Mouse (Mus musculus) hindbrain, embryonic 13.5 days (tissue): ENCODE results near the gene Csdc2. TPM values are rescaled to one million over a fixed set of nuclear protein-coding genes. Genes with fewer than 3 reads are reported as not detected.

Experiments
- ATAC-seq: fragments of 200-750 bp; cut with Nextera tagmentation; 2 replicates; pipeline ENCODE4 v1.8.0; 2017; ENCODE audit warnings: moderate TSS enrichment; ENCODE audit not compliant: low FRiP score
- H3K27ac ChIP-seq: fragments of 300-500 bp; sonication (generic); 2 replicates; pipeline ENCODE4 v1.5.1; 2015; ENCODE audit warnings: inconsistent platforms, mild to moderate bottlenecking, moderate library complexity
- H3K27me3 ChIP-seq: fragments of 300-500 bp; sonication (generic); 2 replicates; pipeline ENCODE4 v1.6.1; 2015; ENCODE audit warnings: mild to moderate bottlenecking, inconsistent platforms
- H3K36me3 ChIP-seq: fragments of 300-500 bp; sonication (generic); 2 replicates; pipeline ENCODE4 v1.6.1; 2015; ENCODE audit warnings: mild to moderate bottlenecking, inconsistent platforms
- H3K4me1 ChIP-seq: fragments of 300-500 bp; sonication (generic); replicated peaks from 2 replicates; pipeline ENCODE4 v1.6.1; 2015; ENCODE audit warnings: inconsistent platforms
- H3K4me2 ChIP-seq: fragments of 300-500 bp; sonication (generic); 2 replicates; pipeline ENCODE4 v1.6.1; 2015; ENCODE audit warnings: inconsistent platforms, mild to moderate bottlenecking, moderate library complexity
- H3K4me3 ChIP-seq: fragments of 300-500 bp; sonication (generic); 2 replicates; pipeline ENCODE4 v1.5.1; 2015; ENCODE audit warnings: mild to moderate bottlenecking, inconsistent platforms
- H3K9ac ChIP-seq: fragments of 300-500 bp; sonication (generic); 2 replicates; pipeline ENCODE4 v1.6.1; 2015; ENCODE audit warnings: mild to moderate bottlenecking, inconsistent platforms
- H3K9me3 ChIP-seq: fragments of 300-500 bp; sonication (generic); 2 replicates; pipeline ENCODE4 v1.6.1; 2016; ENCODE audit warnings: inconsistent platforms
- WGBS: fragments of 180-500 bp; shearing (Covaris S2); methylation state at CpG from one replicate; pipeline ENCODE4 v1.1.7; 2015; 5-methylcytosine and 5-hydroxymethylcytosine counted together
- polyA plus RNA-seq: library from polyadenylated mRNA; unstranded; fragments of >200 nt; fragmentation: Nextera tagmentation; extraction: Ambion mirVana; gene quantifications from 2 replicates; pipeline ENCODE4 v1.2.1, GENCODE M21; 2015

The Csdc2 gene
- polyA plus RNA-seq, 1 experiment from 2014 or later: 130 TPM

GRCm38 (mm10) chr15:81912498-81912897 lies 24.1 kb upstream of the Csdc2 start:
- H3K4me2 ChIP-seq: no peak overlapping the region
- H3K4me1 ChIP-seq: no peaks in the 10 kb centered on the region
- H3K27ac ChIP-seq: no peak overlapping the region
- H3K36me3 ChIP-seq: peaks cover 98% of the 10 kb centered on the region
- H3K9ac ChIP-seq: no peak overlapping the region
- H3K4me3 ChIP-seq: no peak overlapping the region
- no peaks in the 10 kb centered on the region for H3K27me3 ChIP-seq
- WGBS: 80% methylated on average over 2 of the region's 2 CpGs
- H3K9me3 ChIP-seq: no peaks in the 10 kb centered on the region
- no peak for ATAC-seq

- H3K4me1 ChIP-seq: no peaks in the 10 kb centered on the region; the same call in 1 of the 2 replicates
- no peak for ATAC-seq
- no peak overlapping the region for H3K27ac ChIP-seq
These were observed 21.9 kb upstream of the Csdc2 start for GRCm38 (mm10) chr15:81914668-81915067.

DNA sequence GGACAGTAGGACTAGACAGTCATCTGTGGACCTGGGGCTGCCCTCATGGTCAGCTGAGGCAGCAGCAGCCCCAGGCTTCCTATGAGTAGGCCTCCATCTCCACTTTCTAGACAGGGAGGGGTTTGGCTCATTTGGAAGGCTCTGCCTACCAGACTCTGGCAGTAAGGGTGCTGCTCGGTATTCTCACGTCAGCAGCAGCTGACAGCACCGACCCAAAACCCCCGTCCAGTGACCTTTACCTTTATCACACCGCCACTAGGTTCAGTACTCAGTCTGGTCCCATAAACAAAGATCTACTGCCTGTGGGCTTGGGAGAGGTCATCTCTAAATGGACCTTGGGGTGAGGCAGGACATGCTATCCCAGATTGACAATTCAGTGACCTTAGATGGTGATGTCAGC lies 20.9 kb upstream of the Csdc2 start:
- H3K4me2 ChIP-seq: no peak overlapping the region
- H3K9me3 ChIP-seq: no peaks in the 10 kb centered on the region
- peaks cover 6% of the 10 kb centered on the region; the same call in 1 of the 2 replicates for H3K4me1 ChIP-seq
- WGBS: 90% methylated on average over 5 of the region's 5 CpGs
- H3K27ac ChIP-seq: no peak overlapping the region
- ATAC-seq: no peak
- no peak overlapping the region for H3K9ac ChIP-seq
- peaks cover 75% of the 10 kb centered on the region for H3K36me3 ChIP-seq
- H3K4me3 ChIP-seq: no peak overlapping the region
- no peaks in the 10 kb centered on the region for H3K27me3 ChIP-seq

More at GRCm38 (mm10) chr15:81914668-81915067, 21.9 kb upstream of the Csdc2 start:
- Histone ChIP-seq H3K36me3 (peaks cover 84% of the 10 kb centered on the region), H3K4me3 (no peak overlapping the region), H3K9ac (no peak overlapping the region; the same call in 1 of the 2 replicates), H3K27me3 (no peaks in the 10 kb centered on the region), H3K9me3 (no peaks in the 10 kb centered on the region), H3K4me2 (no peak overlapping the region)
- 87% methylated on average over 5 of the region's 5 CpGs for WGBS

DNA sequence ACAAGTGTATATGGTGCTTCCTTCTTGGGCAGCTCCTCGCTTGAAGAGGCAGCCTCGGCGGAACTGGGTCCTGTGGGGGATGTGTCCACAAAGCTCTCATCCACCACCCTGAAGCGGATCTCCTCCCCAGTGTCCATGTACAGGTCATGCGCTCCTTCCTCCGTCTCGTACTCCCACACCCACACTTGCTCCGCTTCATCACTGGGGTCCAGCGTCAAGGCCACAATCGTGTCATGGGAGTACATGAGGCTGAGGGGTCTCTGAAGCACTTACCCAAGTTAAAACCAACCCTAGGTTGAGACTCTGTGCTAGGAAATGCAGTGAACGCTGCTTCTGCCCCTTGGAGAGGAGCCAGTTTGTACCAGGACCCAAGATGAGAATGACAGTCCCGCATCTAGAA lies 19.4 kb upstream of the Csdc2 start:
- peaks cover 65% of the 10 kb centered on the region for H3K36me3 ChIP-seq
- no peak overlapping the region for H3K4me2 ChIP-seq
- H3K4me3 ChIP-seq: no peak overlapping the region
- peaks cover 18% of the 10 kb centered on the region for H3K4me1 ChIP-seq
- H3K27me3 ChIP-seq: no peaks in the 10 kb centered on the region
- H3K9me3 ChIP-seq: no peaks in the 10 kb centered on the region
- no peak overlapping the region for H3K9ac ChIP-seq
- no peak for ATAC-seq
- no peak overlapping the region; the same call in 1 of the 2 replicates for H3K27ac ChIP-seq
- 91% methylated on average over 12 of the region's 12 CpGs for WGBS

- Histone ChIP-seq H3K9ac (no peak overlapping the region), H3K27me3 (no peaks in the 10 kb centered on the region), H3K4me3 (no peak overlapping the region), H3K27ac (no peak overlapping the region; the same call in 1 of the 2 replicates), H3K4me1 (peaks cover 22% of the 10 kb centered on the region), H3K4me2 (no peak overlapping the region), H3K36me3 (peaks cover 60% of the 10 kb centered on the region), H3K9me3 (no peaks in the 10 kb centered on the region)
- ATAC-seq: 0 out of 2 replicates have a peak, but pooled peaks have one; percentile 21
- WGBS: 58% methylated on average over 6 of the region's 6 CpGs
These were observed 18.7 kb upstream of the Csdc2 start for GRCm38 (mm10) chr15:81917621-81918463.

GRCm38 (mm10) chr15:81919062-81919461 lies 17.5 kb upstream of the Csdc2 start:
- Histone ChIP-seq H3K36me3 (peaks cover 48% of the 10 kb centered on the region), H3K4me1 (peaks cover 32% of the 10 kb centered on the region), H3K9me3 (no peaks in the 10 kb centered on the region), H3K9ac (peak overlapping the region; percentile 13; the same call in 1 of the 2 replicates), H3K27ac (no peak overlapping the region), H3K27me3 (no peaks in the 10 kb centered on the region), H3K4me3 (no peak overlapping the region), H3K4me2 (no peak overlapping the region)
- WGBS: 86% methylated on average over 5 of the region's 5 CpGs
- ATAC-seq: no peak

- WGBS: 83% methylated on average over 10 of the region's 10 CpGs
- Histone ChIP-seq H3K4me2 (no peak overlapping the region), H3K4me3 (no peak overlapping the region), H3K27me3 (no peaks in the 10 kb centered on the region), H3K36me3 (peaks cover 32% of the 10 kb centered on the region), H3K9me3 (no peaks in the 10 kb centered on the region), H3K27ac (peak overlapping the region; percentile 63), H3K9ac (0 out of 2 replicates have a peak overlapping the region, but pooled peaks have one; percentile 3), H3K4me1 (peaks cover 49% of the 10 kb centered on the region)
- no peak for ATAC-seq
These were observed 15.9 kb upstream of the Csdc2 start for GRCm38 (mm10) chr15:81920546-81921217.

GRCm38 (mm10) chr15:81921255-81921654 lies 15.3 kb upstream of the Csdc2 start:
- 79% methylated on average over 5 of the region's 5 CpGs for WGBS
- Histone ChIP-seq H3K36me3 (peaks cover 26% of the 10 kb centered on the region), H3K4me2 (no peak overlapping the region), H3K4me1 (peaks cover 50% of the 10 kb centered on the region), H3K27me3 (no peaks in the 10 kb centered on the region), H3K9ac (no peak overlapping the region), H3K27ac (peak overlapping the region; percentile 63), H3K4me3 (no peak overlapping the region), H3K9me3 (no peaks in the 10 kb centered on the region)
- ATAC-seq: no peak

GRCm38 (mm10) chr15:81924933-81925332 lies 11.6 kb upstream of the Csdc2 start:
- 89% methylated on average over 11 of the region's 11 CpGs for WGBS
- Histone ChIP-seq H3K9me3 (no peaks in the 10 kb centered on the region), H3K36me3 (peaks cover 7% of the 10 kb centered on the region; the same call in 1 of the 2 replicates), H3K4me3 (peak overlapping the region; percentile 73), H3K9ac (peak overlapping the region; percentile 81), H3K27ac (no peak overlapping the region), H3K4me1 (peaks cover 56% of the 10 kb centered on the region), H3K4me2 (peak overlapping the region; percentile 94), H3K27me3 (no peaks in the 10 kb centered on the region)
- ATAC-seq: no peak

GRCm38 (mm10) chr15:81925760-81926445 lies 10.7 kb upstream of the Csdc2 start, which contains the start of gene Polr3h:
Gene Polr3h, minus strand, starts transcription at chr15:81926240.
- H3K4me1 ChIP-seq: peaks cover 48% of the 10 kb centered on the region

GRCm38 (mm10) chr15:81926446-81926822 lies 10.1 kb upstream of the Csdc2 start:
- Histone ChIP-seq H3K9me3 (no peaks in the 10 kb centered on the region), H3K4me1 (peaks cover 44% of the 10 kb centered on the region), H3K4me3 (peak overlapping the region; percentile 73), H3K4me2 (peak overlapping the region; percentile 94), H3K36me3 (peaks cover 7% of the 10 kb centered on the region; the same call in 1 of the 2 replicates), H3K27me3 (no peaks in the 10 kb centered on the region), H3K27ac (peak overlapping the region; percentile 87), H3K9ac (no peak overlapping the region)
- ATAC-seq: peak; percentile 27; the same call in 1 of the 2 replicates
- 25% methylated on average over 9 of the region's 9 CpGs for WGBS

More at GRCm38 (mm10) chr15:81925760-81926445, 10.7 kb upstream of the Csdc2 start, which contains the start of gene Polr3h:
- Histone ChIP-seq H3K27me3 (no peaks in the 10 kb centered on the region), H3K36me3 (peaks cover 7% of the 10 kb centered on the region; the same call in 1 of the 2 replicates), H3K27ac (peak within 1 kb of the TSS; percentile 87), H3K4me3 (peak within 1 kb of the TSS; percentile 73), H3K9me3 (no peaks in the 10 kb centered on the region), H3K4me2 (peak within 1 kb of the TSS; percentile 94), H3K9ac (peak within 1 kb of the TSS; percentile 81)
- under 1% methylated on average over 48 of the region's 54 CpGs for WGBS
- peak; percentile 94 for ATAC-seq

GRCm38 (mm10) chr15:81927741-81928140 lies 8.8 kb upstream of the Csdc2 start:
- ATAC-seq: no peak

More at GRCm38 (mm10) chr15:81927741-81928140, 8.8 kb upstream of the Csdc2 start:
- no peaks in the 10 kb centered on the region for H3K27me3 ChIP-seq
- no peak overlapping the region for H3K4me2 ChIP-seq
- H3K4me1 ChIP-seq: peaks cover 36% of the 10 kb centered on the region
- H3K9me3 ChIP-seq: no peaks in the 10 kb centered on the region
- no peak overlapping the region for H3K4me3 ChIP-seq
- H3K9ac ChIP-seq: no peak overlapping the region
- WGBS: 56% methylated on average over 4 of the region's 4 CpGs
- no peaks in the 10 kb centered on the region for H3K36me3 ChIP-seq
- peak overlapping the region; percentile 87 for H3K27ac ChIP-seq
